Mouse (Mus musculus): ENCODE results near the gene Emx1.

Emx1 gene

GRCm38 (mm10) chr6:85230762-85231161 is 43.5 kb downstream of the Emx1 start:
- intact Hi-C loops (cut with DNase I), result no loop called here

GRCm38 (mm10) chr6:85231469-85231868 is 44.2 kb downstream of the Emx1 start:
- intact Hi-C loops (cut with DNase I), result no loop called here

DNA sequence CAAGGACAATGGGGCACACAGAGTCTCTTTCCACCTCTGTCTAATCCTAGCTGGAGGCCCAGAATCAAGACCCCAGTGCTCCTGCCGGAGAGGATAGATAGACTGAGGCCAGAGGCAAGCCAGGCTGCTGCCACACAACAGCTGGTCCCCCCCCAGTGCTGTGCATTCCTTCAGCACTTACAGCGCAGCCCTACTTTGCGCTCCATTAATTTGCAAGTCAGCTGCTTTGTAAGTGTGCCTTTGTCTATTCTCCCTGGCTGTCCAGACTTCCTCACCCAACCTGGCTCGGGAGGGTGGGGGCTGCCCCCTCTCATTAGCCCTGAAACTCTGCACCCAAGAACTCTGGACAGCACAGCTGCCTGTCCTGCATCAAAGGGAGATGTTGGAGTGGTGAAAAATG is 44.8 kb downstream of the Emx1 start:
- intact Hi-C loops (cut with DNase I), result no loop called here

- intact Hi-C loops (cut with DNase I), result no loop called here
Measured at GRCm38 (mm10) chr6:85232836-85233623, 45.8 kb downstream of the Emx1 start.

DNA sequence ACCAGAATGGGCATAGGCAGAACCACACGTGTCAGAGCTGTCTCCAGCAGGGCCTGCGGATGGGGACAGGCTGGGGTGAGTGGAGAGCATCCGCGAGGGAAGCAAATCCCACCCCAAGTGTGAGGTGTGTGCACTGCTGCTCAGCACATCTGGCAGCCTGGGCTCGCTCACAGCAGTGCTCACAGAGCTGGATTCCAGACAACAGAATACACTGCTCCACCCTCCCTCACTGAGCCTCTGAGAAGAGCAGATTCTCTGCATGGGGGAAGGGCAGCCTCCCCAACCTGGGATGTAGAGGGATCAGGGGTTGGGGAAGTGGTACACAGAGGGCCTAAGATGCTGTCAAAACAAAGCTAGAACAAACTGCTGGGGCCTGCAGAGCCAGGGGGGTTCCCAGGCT is 47.6 kb downstream of the Emx1 start:
- intact Hi-C loops (cut with DNase I), result no loop called here

DNA sequence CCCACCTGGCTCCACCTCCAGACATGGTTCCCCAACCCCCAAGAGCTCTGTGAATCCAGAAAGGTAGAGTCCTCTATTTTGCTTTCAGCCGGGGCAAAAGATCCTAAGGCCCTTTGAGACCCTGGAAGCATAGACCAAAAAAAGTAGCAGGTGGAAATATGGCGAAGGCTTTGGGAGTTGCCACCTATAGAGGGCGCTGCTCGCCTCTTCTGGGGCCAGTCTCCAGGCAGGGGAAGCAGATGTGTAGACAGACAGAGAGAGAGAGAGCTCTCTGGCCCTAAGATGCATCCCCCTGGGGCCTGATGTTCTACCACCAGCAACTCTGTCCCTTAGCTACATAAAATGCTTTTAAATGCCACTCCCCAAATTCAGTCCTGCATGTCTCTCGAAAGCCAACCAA is 49.8 kb downstream of the Emx1 start:
- intact Hi-C loops (cut with DNase I), result no loop called here

DNA sequence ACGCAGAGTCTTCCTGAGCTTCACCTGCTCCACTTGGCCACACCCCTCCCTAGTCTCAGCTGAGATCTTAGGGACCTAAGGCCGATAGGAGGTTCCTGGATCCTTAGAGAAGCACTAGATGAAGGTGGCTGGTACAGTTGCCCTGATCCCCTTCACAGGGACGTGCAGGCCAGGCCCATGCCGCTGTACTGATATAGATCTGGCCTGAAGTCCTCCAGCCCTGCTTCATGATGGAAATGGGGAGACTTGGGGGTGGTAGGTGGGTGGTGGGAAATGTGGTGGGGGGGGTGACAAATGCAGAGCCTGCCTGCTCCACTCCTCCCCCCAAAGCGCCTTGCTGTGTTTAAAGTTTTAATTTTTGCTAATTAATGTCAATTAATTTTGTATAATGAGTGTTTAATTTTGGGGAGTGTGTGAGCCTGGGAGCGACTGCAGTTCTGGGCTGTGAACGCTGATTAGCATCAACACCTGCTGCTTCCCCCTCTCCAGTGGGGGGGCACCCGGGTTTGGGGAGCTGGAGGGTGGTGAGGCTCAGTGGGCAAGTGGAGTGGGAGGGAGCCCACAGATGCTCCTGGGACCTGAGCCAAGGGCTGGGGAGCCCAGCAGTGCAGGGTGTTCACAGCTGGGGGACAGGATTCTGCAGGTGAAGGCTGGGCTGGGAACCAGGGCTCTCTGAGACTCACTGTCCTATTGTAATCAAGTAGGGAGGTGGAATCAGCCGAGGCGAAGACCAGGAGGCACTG is 50.5 kb downstream of the Emx1 start:
- intact Hi-C loops (cut with DNase I), result loop anchor here (2.0 kb wide), 1 partner anchor 77 kb away; no protein-coding TSS in a partner anchor

GRCm38 (mm10) chr6:85239044-85239489 is 51.8 kb downstream of the Emx1 start:
- intact Hi-C loops (cut with DNase I), result loop anchor here (2.0 kb wide), 1 partner anchor 78 kb away; no protein-coding TSS in a partner anchor

DNA sequence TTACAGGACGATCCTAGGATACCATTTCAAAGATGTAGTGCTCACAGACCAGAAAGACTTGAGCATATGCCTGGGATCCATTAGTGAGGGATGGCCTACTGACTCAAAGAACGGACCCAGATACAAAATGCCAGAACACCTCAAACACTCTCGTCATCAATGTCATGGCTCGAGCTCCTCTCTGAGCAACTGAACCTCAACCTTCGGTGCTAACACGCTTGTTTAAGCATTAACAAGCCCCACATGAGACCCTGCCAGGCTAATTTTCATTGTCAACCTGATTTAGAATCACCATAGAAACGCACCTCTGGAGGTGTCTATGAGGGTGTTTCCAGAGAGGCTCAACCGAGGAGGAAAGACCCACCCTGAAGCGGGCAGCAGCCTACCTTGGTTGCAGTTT is 62.6 kb downstream of the Emx1 start:
- intact Hi-C loops (cut with DNase I), result no loop called here

- intact Hi-C loops (cut with DNase I), result no loop called here
Measured at GRCm38 (mm10) chr6:85250811-85251241, 63.6 kb downstream of the Emx1 start.

GRCm38 (mm10) chr6:85252251-85253058 is 65.2 kb downstream of the Emx1 start:
- intact Hi-C loops (cut with DNase I), result no loop called here

- intact Hi-C loops (cut with DNase I), result no loop called here
Measured at GRCm38 (mm10) chr6:85253275-85253674, 66.0 kb downstream of the Emx1 start.

Data from adrenal gland (tissue).